Mouse (Mus musculus) heart, embryonic 16.5 days (tissue): ENCODE data around the gene Pde9a. TPM values are rescaled to one million over a fixed set of nuclear protein-coding genes. Genes with fewer than 3 reads are reported as not detected.

Experiments
- ATAC-seq: fragments of 200-750 bp; cut with Nextera tagmentation; replicated peaks from 2 replicates; pipeline ENCODE4 v1.8.0; 2017; ENCODE audit warnings: moderate number of reproducible peaks; ENCODE audit not compliant: insufficient read depth, low FRiP score; ENCODE audit errors: extremely low read depth
- H3K27ac ChIP-seq: fragments of 300-500 bp; sonication (generic); 2 replicates; pipeline ENCODE4 v1.5.1; 2014; ENCODE audit warnings: mild to moderate bottlenecking, low read length, control low read depth, moderate library complexity
- H3K27me3 ChIP-seq: fragments of 300-500 bp; sonication (generic); 2 replicates; pipeline ENCODE4 v1.6.1; 2014; ENCODE audit warnings: low read length, mixed read lengths; ENCODE audit not compliant: control insufficient read depth, insufficient read depth
- H3K36me3 ChIP-seq: fragments of 300-500 bp; sonication (generic); 2 replicates; pipeline ENCODE4 v1.6.1; 2014; ENCODE audit not compliant: control insufficient read depth, insufficient read depth
- H3K4me1 ChIP-seq: fragments of 300-500 bp; sonication (generic); 2 replicates; pipeline ENCODE4 v1.6.1; 2014; ENCODE audit warnings: low read length, mixed read lengths; ENCODE audit not compliant: control insufficient read depth, insufficient read depth
- H3K4me2 ChIP-seq: fragments of 300-500 bp; sonication (generic); 2 replicates; pipeline ENCODE4 v1.6.1; 2014; ENCODE audit warnings: low read depth, mild to moderate bottlenecking, control low read depth, low read length
- H3K4me3 ChIP-seq: fragments of 300-500 bp; sonication (generic); 2 replicates; pipeline ENCODE4 v1.5.1; 2014; ENCODE audit warnings: mild to moderate bottlenecking, control low read depth, low read length
- H3K9ac ChIP-seq: fragments of 300-500 bp; sonication (generic); 2 replicates; pipeline ENCODE4 v1.6.1; 2014; ENCODE audit warnings: low read length, control low read depth
- H3K9me3 ChIP-seq: fragments of 300-500 bp; sonication (generic); replicated peaks from 2 replicates; pipeline ENCODE4 v1.6.1; 2016; ENCODE audit warnings: low read length; ENCODE audit not compliant: control insufficient read depth
- WGBS: fragments of 180-500 bp; shearing (Covaris S2); extraction: QIAGEN DNeasy Blood & Tissue Kit; methylation state at CpG from one replicate; pipeline ENCODE4 v1.1.7; 2014; 5-methylcytosine and 5-hydroxymethylcytosine counted together
- polyA plus RNA-seq: library from polyadenylated mRNA; unstranded; fragments of >200 nt; fragmentation: Nextera tagmentation; extraction: Ambion mirVana; gene quantifications from 2 replicates; pipeline ENCODE4 v1.2.1, GENCODE M21; 2015

Gene Pde9a
- polyA plus RNA-seq, 1 experiment from 2014 or later = 7.4 TPM

GRCm38 (mm10) chr17:31379863-31380262 lies 6.1 kb upstream of the Pde9a start:
- 78% methylated on average over 8 of the region's 8 CpGs for WGBS
- ATAC-seq = no peak
- no peaks in the 10 kb centered on the region for H3K9me3 ChIP-seq

GRCm38 (mm10) chr17:31383320-31383719 lies 2.7 kb upstream of the Pde9a start:
- H3K9ac ChIP-seq = no peak overlapping the region
- no peak overlapping the region for H3K4me3 ChIP-seq
- H3K4me1 ChIP-seq = peaks cover 11% of the 10 kb centered on the region; the same call in 1 of the 2 replicates
- H3K9me3 ChIP-seq = no peaks in the 10 kb centered on the region
- no peaks in the 10 kb centered on the region for H3K36me3 ChIP-seq
- peaks cover 16% of the 10 kb centered on the region for H3K27me3 ChIP-seq
- no peak overlapping the region for H3K27ac ChIP-seq
- no peak overlapping the region for H3K4me2 ChIP-seq
- no peak for ATAC-seq
- 72% methylated on average over 6 of the region's 6 CpGs for WGBS

More at GRCm38 (mm10) chr17:31379863-31380262, 6.1 kb upstream of the Pde9a start:
- Histone ChIP-seq H3K36me3 (no peaks in the 10 kb centered on the region), H3K4me1 (peaks cover 2% of the 10 kb centered on the region; the same call in 1 of the 2 replicates), H3K27ac (no peak overlapping the region), H3K9ac (no peak overlapping the region), H3K4me2 (no peak overlapping the region), H3K4me3 (no peak overlapping the region), H3K27me3 (peaks cover 3% of the 10 kb centered on the region; the same call in 1 of the 2 replicates)

- H3K9ac ChIP-seq = no peak overlapping the region
- H3K4me2 ChIP-seq = peak overlapping the region; percentile 86; the same call in 1 of the 2 replicates
- H3K4me3 ChIP-seq = no peak overlapping the region
- H3K4me1 ChIP-seq = peaks cover 14% of the 10 kb centered on the region
- no peaks in the 10 kb centered on the region for H3K36me3 ChIP-seq
- ATAC-seq = peak; percentile 55
- H3K27me3 ChIP-seq = peaks cover 16% of the 10 kb centered on the region
- WGBS = 17% methylated on average over 8 of the region's 8 CpGs
- H3K9me3 ChIP-seq = no peaks in the 10 kb centered on the region
- peak overlapping the region; percentile 74 for H3K27ac ChIP-seq
Measured at GRCm38 (mm10) chr17:31384968-31385627, 912 bp upstream of the Pde9a start.

GRCm38 (mm10) chr17:31386766-31387275 lies 811 bp downstream of the Pde9a start:
- no peaks in the 10 kb centered on the region for H3K36me3 ChIP-seq
- H3K27ac ChIP-seq = no peak overlapping the region
- H3K4me1 ChIP-seq = peaks cover 14% of the 10 kb centered on the region
- no peak for ATAC-seq
- no peaks in the 10 kb centered on the region for H3K9me3 ChIP-seq
- peaks cover 13% of the 10 kb centered on the region for H3K27me3 ChIP-seq
- H3K4me3 ChIP-seq = peak overlapping the region; percentile 59
- peak overlapping the region; percentile 69 for H3K9ac ChIP-seq
- 19% methylated on average over 7 of the region's 7 CpGs for WGBS
- peak overlapping the region; percentile 86 for H3K4me2 ChIP-seq

GRCm38 (mm10) chr17:31389432-31390050 lies 3.5 kb downstream of the Pde9a start:
- no peak overlapping the region for H3K27ac ChIP-seq
- WGBS = 92% methylated on average over 3 of the region's 3 CpGs
- H3K4me1 ChIP-seq = peaks cover 11% of the 10 kb centered on the region
- peaks cover 13% of the 10 kb centered on the region for H3K27me3 ChIP-seq
- no peaks in the 10 kb centered on the region for H3K36me3 ChIP-seq
- H3K4me3 ChIP-seq = no peak overlapping the region
- no peak for ATAC-seq
- no peaks in the 10 kb centered on the region for H3K9me3 ChIP-seq
- H3K9ac ChIP-seq = no peak overlapping the region
- H3K4me2 ChIP-seq = no peak overlapping the region

GRCm38 (mm10) chr17:31391462-31391861 lies 5.5 kb downstream of the Pde9a start:
- Histone ChIP-seq H3K36me3 (no peaks in the 10 kb centered on the region), H3K4me1 (peaks cover 8% of the 10 kb centered on the region), H3K9ac (no peak overlapping the region), H3K27me3 (peaks cover 13% of the 10 kb centered on the region), H3K4me3 (no peak overlapping the region), H3K9me3 (no peaks in the 10 kb centered on the region), H3K27ac (no peak overlapping the region), H3K4me2 (no peak overlapping the region)
- WGBS = 50% methylated on average over 3 of the region's 3 CpGs
- ATAC-seq = no peak

- Histone ChIP-seq H3K9me3 (no peaks in the 10 kb centered on the region), H3K27ac (no peak overlapping the region), H3K27me3 (peaks cover 9% of the 10 kb centered on the region), H3K4me2 (no peak overlapping the region), H3K9ac (no peak overlapping the region), H3K36me3 (no peaks in the 10 kb centered on the region), H3K4me3 (no peak overlapping the region), H3K4me1 (peaks cover 3% of the 10 kb centered on the region)
- no peak for ATAC-seq
- WGBS = 85% methylated on average over 5 of the region's 5 CpGs
Measured at GRCm38 (mm10) chr17:31392041-31392440, 6.0 kb downstream of the Pde9a start.

GRCm38 (mm10) chr17:31393811-31394210 lies 7.8 kb downstream of the Pde9a start:
- Histone ChIP-seq H3K9ac (no peak overlapping the region), H3K4me2 (no peak overlapping the region), H3K4me3 (no peak overlapping the region), H3K4me1 (peaks cover 3% of the 10 kb centered on the region), H3K27ac (no peak overlapping the region), H3K9me3 (no peaks in the 10 kb centered on the region), H3K36me3 (no peaks in the 10 kb centered on the region), H3K27me3 (no peaks in the 10 kb centered on the region)
- no peak for ATAC-seq
- 71% methylated on average over 2 of the region's 2 CpGs for WGBS

GRCm38 (mm10) chr17:31400294-31400693 lies 14.3 kb downstream of the Pde9a start:
- 84% methylated on average over 6 of the region's 6 CpGs for WGBS
- ATAC-seq = no peak
- no peak overlapping the region for H3K4me3 ChIP-seq
- H3K36me3 ChIP-seq = no peaks in the 10 kb centered on the region
- no peaks in the 10 kb centered on the region for H3K27me3 ChIP-seq
- H3K9me3 ChIP-seq = no peaks in the 10 kb centered on the region
- H3K27ac ChIP-seq = no peak overlapping the region
- no peak overlapping the region for H3K9ac ChIP-seq
- peaks cover 6% of the 10 kb centered on the region for H3K4me1 ChIP-seq
- no peak overlapping the region for H3K4me2 ChIP-seq
